Mouse (Mus musculus): ENCODE data around the gene Mrps5.

Mrps5 gene

DNA sequence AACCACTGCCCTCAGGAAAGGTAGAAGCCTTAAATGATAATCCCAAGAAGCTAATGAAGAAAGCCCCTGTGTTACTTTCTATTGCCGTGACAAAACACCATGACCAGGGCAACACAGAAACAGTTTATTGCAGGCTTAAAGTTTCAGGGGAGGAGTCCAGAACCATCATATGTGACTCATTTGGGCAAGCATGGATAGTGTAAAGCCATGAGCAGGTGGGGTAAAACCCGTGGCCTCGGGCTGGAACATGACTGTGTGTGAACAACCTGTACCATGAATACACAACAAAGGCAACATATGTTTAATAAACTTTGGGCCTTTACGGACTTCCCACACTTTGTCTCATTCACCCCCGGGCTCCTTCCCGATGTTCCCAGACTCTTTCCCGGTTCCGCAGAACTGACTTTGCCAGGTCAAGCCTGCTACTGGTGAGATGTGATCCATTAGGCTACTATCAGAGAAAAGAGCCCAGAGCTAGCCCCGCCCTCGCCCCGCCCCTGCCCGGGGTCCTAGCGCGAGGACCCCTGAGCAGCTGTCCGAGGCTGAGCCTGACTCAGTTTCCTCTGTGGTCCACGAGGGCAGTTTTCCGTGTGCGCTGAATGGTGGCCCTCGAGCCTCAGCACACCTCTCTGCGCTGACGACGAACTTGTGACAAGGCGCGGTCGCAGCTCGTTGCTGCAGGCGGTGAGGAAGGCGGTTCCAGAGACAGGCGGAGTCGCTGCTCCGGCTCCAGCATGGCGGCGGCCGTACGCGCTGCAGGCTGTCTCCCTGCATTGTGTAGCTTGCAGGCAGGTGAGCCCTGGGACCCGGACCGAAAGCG is at the start of gene Mrps5, which contains the start of gene Zfp661:
Gene Mrps5 (plus strand): TSS at position 529 of the 820 bp plus-strand sequence.
Gene Zfp661 (minus strand): TSS at position 401 of the 820 bp plus-strand sequence.
- peak; percentile 44; the same call in 1 of the 2 replicates for TF ChIP-seq GATA4 (IDR thresholded peaks at IDR 0.05; ENCODE audit: insufficient replicate concordance, low read length)

DNA sequence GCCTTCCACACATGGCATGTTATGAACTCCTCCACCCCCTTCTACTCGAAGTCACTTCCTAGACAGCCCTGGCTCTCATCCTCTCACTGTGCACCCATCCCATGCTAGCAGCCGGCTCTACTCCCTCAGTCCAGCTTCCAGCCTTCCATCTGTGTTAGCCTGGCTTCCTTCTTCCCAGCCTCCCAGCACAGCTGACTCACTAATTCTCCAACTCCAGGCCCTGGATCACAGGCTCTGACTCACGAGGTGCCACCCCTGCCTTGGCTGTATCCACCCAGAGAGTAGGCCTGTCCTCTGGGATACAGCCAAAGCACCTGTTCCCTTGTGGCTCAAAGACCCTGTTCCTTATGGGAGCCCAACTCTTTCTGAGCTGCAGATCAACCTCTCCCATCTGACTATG is 49.5 kb upstream of the Mrps5 start:
- no peak for TF ChIP-seq GATA4 (IDR thresholded peaks at IDR 0.05; ENCODE audit: insufficient replicate concordance, low read length)

DNA sequence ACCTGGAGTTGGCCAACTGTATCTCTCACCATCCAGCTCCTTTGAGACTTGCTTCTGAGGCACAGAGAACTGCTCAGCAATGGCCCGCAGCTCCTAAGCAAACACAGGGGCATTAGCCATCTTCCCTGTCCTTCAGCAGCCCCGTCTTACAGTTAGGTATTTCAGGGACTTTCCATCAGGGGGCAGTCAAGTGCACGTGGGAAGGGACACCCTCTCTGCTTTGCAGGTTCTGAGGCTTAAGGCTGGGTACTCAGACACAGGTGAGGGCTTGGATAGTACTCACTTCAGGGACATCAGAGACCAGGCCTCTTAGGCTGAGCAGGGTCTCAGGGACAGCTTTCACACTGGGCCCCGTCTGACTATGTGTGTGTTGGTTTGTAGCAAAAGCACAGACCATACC is 47.5 kb upstream of the Mrps5 start:
- TF ChIP-seq GATA4 (IDR thresholded peaks at IDR 0.05; ENCODE audit: insufficient replicate concordance, low read length), result no peak

DNA sequence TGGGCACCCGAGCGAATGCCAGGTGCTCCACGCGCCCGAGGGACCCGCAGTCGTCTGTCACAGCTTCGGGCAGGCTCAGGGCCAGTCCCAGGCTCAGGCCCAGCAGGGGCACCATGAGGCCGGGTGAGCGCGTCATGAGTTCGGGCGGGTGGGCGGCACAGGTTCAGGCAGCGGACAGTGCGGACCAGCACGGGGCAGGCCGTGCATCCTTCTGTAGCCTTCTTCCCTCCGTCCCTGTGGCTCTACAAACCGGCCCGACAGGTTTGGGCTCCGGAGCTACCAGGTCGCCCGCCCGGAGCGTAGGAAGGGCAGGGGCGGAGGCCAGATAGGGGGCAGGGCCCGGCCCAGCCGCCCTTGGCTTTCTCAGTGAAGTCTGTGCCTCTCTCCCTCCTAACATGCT is 45.8 kb upstream of the Mrps5 start, which contains the start of gene Prom2:
Gene Prom2 (minus strand): TSS at position 283 of the 400 bp plus-strand sequence.
- no peak for TF ChIP-seq GATA4 (IDR thresholded peaks at IDR 0.05; ENCODE audit: insufficient replicate concordance, low read length)

DNA sequence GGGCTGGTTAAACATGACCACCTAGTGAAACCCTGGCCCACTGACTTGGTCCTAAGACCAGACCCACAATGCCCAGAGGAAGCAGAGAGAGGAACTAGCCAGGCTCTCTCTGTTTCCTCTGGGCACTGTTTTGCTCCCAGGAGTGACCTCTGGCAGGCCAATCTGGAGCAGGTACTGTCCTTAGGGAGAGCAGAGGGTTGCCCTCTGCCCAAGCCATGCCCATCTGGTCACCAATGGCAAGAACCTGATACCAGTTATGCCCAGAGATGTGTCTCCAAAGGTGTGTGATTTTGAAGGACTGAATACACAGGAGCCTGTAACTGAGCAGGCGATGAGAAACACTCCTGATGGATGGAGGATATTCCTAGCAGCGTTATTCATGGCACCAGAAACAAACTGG is 45.3 kb upstream of the Mrps5 start:
- TF ChIP-seq GATA4 (IDR thresholded peaks at IDR 0.05; ENCODE audit: insufficient replicate concordance, low read length), result no peak

DNA sequence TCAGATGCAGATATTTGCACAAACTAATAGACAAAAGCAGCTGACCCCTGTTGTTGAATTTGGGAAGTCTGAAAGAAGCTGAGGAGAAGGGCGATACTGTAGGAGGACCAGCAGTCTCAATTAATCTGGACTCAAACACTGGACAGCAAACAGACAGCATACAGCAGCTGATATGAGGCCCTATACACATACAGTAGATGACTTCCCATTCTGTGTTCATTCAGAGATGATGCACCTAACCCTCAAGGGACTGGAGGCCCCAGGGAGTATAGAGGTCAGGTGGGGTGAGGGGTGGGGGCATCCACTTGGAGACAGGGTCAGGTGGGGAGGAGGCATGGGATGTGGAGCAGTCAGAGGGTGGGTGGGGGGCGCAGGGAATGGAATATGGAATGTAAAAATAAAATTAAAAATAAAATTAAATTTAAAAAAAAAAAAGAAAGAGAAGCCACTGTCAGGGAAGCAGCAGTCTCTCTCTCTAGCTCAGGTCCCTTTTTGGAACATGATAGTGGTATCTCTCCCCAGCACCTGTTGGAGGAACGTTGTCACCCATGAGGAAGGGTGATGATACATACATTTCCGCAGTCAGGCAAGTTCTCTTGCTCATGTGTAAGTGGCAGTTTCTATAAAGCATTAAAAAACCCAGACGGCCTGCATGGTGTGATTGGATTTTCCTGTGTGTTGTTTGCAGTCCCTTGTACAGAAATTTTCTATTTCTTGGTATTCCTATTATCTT is 38.5 kb upstream of the Mrps5 start:
- no peak for TF ChIP-seq GATA4 (IDR thresholded peaks at IDR 0.05; ENCODE audit: insufficient replicate concordance, low read length)

DNA sequence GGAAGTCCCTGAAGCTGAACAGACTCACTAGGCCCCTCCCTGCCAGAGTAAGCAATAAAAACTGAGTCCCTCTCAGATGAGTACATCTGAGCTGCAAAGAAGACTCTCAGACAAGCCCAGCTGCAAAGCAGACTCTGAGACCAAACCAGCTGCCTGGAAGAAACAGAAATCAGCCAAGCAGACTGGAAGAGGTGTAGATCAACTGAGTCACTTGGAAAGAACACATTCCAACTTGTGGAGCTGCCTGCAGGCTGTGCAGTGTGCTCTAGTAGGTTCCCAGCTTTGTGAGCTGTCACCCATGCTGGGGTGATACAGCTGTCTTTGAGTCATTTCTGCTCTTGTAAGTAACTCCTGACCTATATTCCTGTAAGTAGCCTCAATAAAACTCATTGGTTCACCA is 37.3 kb upstream of the Mrps5 start:
- no peak for TF ChIP-seq GATA4 (IDR thresholded peaks at IDR 0.05; ENCODE audit: insufficient replicate concordance, low read length)

DNA sequence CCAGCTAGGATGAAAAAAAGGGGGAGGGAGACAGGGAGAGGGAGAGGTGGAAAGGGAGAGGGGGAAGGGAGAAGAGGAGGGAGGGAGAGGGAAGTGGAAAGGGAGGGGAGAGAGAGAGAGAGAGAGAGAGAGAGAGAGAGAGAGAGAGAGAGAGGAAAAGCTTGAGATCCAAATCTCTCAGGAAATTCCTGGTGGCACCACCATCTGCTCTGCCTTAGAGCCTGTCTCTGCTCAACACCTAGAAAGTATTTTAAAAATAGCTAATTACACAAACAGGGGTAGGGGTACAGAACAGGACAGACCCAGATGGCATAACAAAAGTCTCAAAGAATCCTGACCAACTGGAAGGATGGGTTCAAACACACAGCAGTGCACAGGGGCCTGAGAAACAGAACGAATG is 36.6 kb upstream of the Mrps5 start:
- no peak for TF ChIP-seq GATA4 (IDR thresholded peaks at IDR 0.05; ENCODE audit: insufficient replicate concordance, low read length)

DNA sequence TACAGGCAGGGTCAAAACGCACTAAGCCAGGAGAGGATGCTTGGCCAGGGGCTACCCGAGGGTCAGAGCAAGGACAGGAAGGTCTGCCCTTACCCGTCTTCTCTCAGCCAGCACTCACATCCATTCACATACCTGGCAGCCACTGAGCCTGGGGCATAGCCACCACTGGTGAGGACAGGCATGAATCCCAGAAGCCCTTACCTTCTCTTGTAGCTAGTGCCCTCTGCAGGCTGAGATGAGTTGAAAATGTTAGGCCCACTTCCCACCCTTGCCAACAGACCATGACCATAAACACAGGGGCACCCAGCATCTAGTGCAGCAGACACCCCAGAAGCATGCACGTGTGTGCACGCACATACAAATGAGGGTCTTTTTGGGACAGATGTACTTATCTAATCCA is 35.9 kb upstream of the Mrps5 start:
- no peak for TF ChIP-seq GATA4 (IDR thresholded peaks at IDR 0.05; ENCODE audit: insufficient replicate concordance, low read length)

DNA sequence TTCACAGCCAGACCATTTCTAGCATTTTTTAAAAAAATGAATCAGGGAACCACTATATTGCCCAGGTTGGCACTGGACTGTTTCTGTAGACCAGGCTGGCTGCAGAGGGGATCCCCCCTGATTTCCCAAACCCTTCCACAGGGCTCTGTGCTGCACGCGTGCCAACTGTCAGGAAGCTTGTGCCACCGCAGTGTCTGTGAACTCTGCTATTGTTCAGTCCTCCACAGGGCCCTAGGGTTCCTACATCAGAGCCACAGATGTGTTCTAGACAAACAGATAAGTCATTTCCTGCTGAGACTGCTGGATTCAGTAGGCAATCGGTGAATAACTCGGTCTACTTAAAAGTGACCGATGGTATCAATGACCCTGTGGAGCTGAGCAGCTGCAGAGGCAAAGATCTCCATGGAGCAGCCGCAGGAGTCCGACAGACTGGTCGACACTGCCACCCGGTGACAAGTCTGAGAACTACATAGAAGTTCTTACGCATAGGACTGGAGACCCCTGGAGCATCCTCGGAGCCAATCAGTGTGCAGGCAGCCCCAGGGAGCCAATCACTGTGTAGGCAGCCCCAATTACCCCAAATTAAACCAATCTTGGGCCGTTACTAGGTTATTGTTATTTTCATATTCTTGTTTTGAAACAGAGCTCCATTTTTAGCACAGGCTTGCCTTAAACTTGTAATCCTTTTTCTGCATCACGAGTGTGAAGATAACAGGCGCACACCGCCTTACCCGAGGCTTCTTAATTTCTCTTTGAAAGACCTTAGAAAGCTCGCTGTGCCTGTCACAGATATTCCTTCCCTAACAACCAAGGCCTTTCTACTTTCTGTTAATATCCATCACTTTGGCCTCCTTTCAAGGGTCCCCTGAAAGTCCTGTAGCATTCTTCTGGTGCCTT is 27.7 kb upstream of the Mrps5 start:
- TF ChIP-seq GATA4 (IDR thresholded peaks at IDR 0.05; ENCODE audit: insufficient replicate concordance, low read length), result no peak

DNA sequence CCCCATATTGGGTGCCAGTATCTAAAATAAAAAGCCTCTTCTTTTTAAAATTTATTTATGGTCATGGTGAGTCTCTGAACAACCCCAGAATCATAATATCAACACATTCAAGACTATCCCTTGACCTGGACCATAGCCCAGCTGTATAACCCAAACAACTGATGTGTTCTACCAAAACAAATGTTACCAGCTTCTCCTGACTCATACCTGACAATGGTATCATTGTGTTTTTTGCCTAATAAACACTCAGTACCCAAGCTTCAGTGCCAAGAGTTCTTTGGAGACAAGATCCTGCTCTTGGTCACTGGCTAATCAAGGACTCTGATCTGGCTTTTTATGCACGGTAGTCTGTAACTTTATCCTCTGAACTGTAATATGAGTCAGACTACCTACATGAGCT is 13.7 kb upstream of the Mrps5 start:
- TF ChIP-seq GATA4 (IDR thresholded peaks at IDR 0.05; ENCODE audit: insufficient replicate concordance, low read length), result no peak

DNA sequence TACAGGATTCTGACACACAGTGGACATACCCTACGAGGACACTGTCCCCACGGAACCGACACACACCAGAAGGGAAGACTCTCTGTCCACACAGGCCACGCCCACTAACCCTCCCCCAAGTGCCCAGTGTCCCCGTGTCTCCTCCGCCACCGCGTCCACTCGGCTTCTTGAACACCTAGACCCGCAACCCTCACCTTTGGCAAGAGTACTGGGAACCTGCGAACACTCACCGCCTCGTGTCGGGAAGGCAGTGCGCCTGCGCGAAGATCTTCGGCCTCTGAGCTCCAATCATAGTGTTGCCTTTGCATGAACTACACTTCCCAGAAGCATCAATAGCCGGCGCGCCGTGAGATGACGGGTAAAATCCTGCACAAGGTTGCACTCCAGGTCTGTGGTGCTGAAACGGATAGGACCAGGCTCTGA is 2.6 kb upstream of the Mrps5 start:
- no peak for TF ChIP-seq GATA4 (IDR thresholded peaks at IDR 0.05; ENCODE audit: insufficient replicate concordance, low read length)

DNA sequence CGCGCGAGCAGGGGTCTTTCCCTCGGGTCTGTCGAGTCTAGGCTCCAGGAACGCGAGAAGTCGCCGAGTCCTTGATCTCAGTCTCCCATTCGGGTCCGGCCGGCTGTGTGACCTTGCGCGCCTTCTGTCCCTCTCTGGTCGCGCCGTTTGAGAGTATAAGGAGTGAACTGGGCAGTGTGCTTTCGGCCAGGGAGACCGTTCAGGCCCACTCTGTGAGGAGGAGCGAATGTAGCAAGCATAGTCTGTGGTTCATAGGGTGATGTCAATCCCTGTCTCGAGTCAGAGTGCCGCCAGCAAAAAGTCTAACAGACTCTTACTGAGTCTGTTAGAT is 457 bp downstream of the Mrps5 start:
- TF ChIP-seq GATA4 (IDR thresholded peaks at IDR 0.05; ENCODE audit: insufficient replicate concordance, low read length), result no peak

DNA sequence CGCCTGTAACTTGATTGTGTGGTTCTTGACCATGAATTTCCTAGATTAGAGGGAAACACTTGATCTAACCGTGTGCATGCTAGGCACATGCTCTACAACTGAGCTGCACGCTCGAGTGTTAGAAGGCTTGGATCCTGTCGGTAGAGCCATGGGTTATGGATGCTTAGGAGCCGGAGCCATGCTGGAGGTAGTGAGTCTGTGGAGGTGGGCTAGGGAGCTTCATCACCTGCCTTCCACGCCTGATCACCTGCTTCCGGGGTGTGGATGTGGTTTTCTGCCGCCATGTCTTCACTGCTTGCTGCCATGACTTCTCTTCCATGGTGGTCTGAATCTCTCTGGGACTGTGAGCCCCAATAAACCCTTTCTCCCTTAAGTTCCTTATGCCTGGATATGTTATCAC is 1.9 kb downstream of the Mrps5 start:
- no peak for TF ChIP-seq GATA4 (IDR thresholded peaks at IDR 0.05; ENCODE audit: insufficient replicate concordance, low read length)

DNA sequence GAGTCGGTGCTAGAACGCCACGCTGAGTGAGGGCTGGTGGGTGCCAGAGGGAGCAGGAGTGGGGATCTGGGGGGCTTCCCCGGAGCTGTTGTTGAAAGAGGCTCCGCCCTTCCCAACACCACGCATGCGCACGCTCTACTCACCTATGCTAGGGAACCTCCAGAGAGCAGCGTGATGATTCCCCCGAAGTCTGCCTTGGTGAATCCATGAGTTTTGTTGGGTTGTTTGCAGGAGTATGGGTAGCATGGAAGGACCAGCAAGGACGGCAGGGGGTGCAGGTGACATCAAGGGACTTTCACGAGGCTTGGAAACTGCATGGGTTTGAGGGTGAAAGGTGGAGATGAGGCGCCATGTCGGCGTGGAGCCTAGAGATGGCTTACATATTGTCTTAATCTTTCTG is 3.2 kb downstream of the Mrps5 start:
- no peak for TF ChIP-seq GATA4 (IDR thresholded peaks at IDR 0.05; ENCODE audit: insufficient replicate concordance, low read length)
